Comparison of ENCODE assay signal across 23 mouse cellular contexts in the genomic region with DNA sequence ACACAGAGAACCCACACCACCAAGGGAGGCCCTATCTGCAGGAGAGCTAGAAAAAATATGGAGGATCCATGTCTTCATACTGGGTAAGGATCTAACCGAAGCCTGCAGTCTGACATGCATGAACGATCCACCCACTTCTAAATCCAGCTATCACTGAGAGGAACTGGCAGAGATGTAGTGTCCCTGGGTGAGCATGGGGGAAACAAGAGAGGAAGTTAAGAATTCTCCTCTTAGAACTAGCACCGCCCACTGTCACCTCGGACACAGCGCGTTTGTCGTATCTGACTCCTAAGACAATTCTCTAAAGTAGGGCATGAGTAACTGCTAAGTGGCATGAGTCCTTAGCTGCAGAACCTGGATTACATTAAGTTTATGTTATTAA.
DNase-seq lines count a peak whose midpoint lies in the region; ATAC-seq and TF ChIP-seq lines count a peak whose summit lies in the region.
"Had no signal": no experiment of that assay in that cellular context is flagged by ENCODE, and none has a peak within 500 bp of the region (broad histone marks: within the 10 kb centered on the region; RNA-seq: fewer than 3 reads in every experiment).

No protein-coding gene starts in this region.

- 0 out of 2 replicates have a peak, but pooled peaks have one; percentile 32 for ATAC-seq in liver, embryonic 12.5 days
- ATAC-seq in liver, postnatal 0 days, result no peak
- peak; percentile 76 for ATAC-seq in common myeloid progenitor, adult 5-6 weeks (replicated peaks; ENCODE audit: low read depth, poor library complexity, severe bottlenecking)
- ATAC-seq in megakaryocyte progenitor cell, adult 5-6 weeks (replicated peaks; ENCODE audit: poor library complexity), result peak; percentile 74
- ATAC-seq: forebrain, embryonic 15.5 days; intestine, embryonic 15.5 days; midbrain, embryonic 13.5 days had no signal

- TF ChIP-seq EP300 in liver, postnatal 0 days (IDR thresholded peaks at IDR 0.05; ENCODE audit: low read depth), result no peak

- no peak for DNase-seq in liver, postnatal 0 days
- no peak for DNase-seq in MN1 (ENCODE audit: low spot score)
- DNase-seq in left cerebral cortex, postnatal 14 days (ENCODE audit: low spot score in 2 of 2), result no peak
- no peak for DNase-seq in midbrain, embryonic 10.5 days (ENCODE audit: low spot score)
- DNase-seq: adrenal gland, postnatal 36 days; cerebellum, adult 11 months; cerebellum, adult 9-11 months; kidney, adult 9 months; kidney, postnatal 14 days; layer of hippocampus, postnatal 36 days; lung, postnatal 4 days had no signal

- no peak overlapping the region for H3K4me2 ChIP-seq in liver, embryonic 12.5 days
- H3K4me2 ChIP-seq in liver, postnatal 0 days (ENCODE audit: low read depth, low read length), result no peak overlapping the region
- H3K4me2 ChIP-seq: forebrain, embryonic 15.5 days; hindbrain, embryonic 14.5 days; intestine, embryonic 15.5 days; limb, embryonic 13.5 days; liver, embryonic 15.5 days; midbrain, embryonic 13.5 days; neural tube, embryonic 13.5 days had no signal

- H3K27me3 ChIP-seq in liver, embryonic 12.5 days (replicated peaks), result no peaks in the 10 kb centered on the region
- no peaks in the 10 kb centered on the region for H3K27me3 ChIP-seq in liver, postnatal 0 days (ENCODE audit: insufficient read depth, low read length)
- no peaks in the 10 kb centered on the region for H3K27me3 ChIP-seq in midbrain, embryonic 10.5 days (ENCODE audit: low read depth, poor library complexity, severe bottlenecking)
- H3K27me3 ChIP-seq: forebrain, embryonic 15.5 days; intestine, embryonic 15.5 days; limb, embryonic 13.5 days; liver, embryonic 15.5 days; midbrain, embryonic 13.5 days; neural tube, embryonic 13.5 days; Patski had no signal

- WGBS in liver, embryonic 12.5 days (ENCODE audit: insufficient replicate concordance), result 15% methylated on average over 7 of the region's 7 CpGs
- WGBS in liver, postnatal 0 days (ENCODE audit: insufficient replicate concordance), result 43% methylated on average over 7 of the region's 7 CpGs
- WGBS in midbrain, embryonic 10.5 days, result 91% methylated on average over 7 of the region's 7 CpGs

- no peak for TF ChIP-seq CTCF in liver, postnatal 0 days (IDR thresholded peaks at IDR 0.05; ENCODE audit: low read depth)

- intact Hi-C loops in left cerebral cortex, postnatal 14 days (cut with DNase I), result no loop called here

- H3K9ac ChIP-seq in liver, embryonic 12.5 days, result no peak overlapping the region
- no peak overlapping the region for H3K9ac ChIP-seq in liver, postnatal 0 days (replicated peaks)
- H3K9ac ChIP-seq: forebrain, embryonic 15.5 days; hindbrain, embryonic 14.5 days; intestine, embryonic 15.5 days; limb, embryonic 13.5 days; liver, embryonic 15.5 days; midbrain, embryonic 13.5 days; neural tube, embryonic 13.5 days had no signal

- no peak overlapping the region for H3K4me3 ChIP-seq in liver, embryonic 12.5 days
- H3K4me3 ChIP-seq in liver, postnatal 0 days (ENCODE audit: low read depth, low read length), result no peak overlapping the region
- no peak overlapping the region for H3K4me3 ChIP-seq in midbrain, embryonic 10.5 days
- H3K4me3 ChIP-seq: embryonic facial prominence, embryonic 10.5 days; forebrain, embryonic 15.5 days; intestine, embryonic 15.5 days; limb, embryonic 13.5 days; liver, embryonic 15.5 days; midbrain, embryonic 13.5 days; neural tube, embryonic 13.5 days had no signal

- no peak overlapping the region for H3K27ac ChIP-seq in liver, embryonic 12.5 days
- no peak overlapping the region for H3K27ac ChIP-seq in liver, postnatal 0 days (ENCODE audit: low read depth)
- no peak overlapping the region for H3K27ac ChIP-seq in midbrain, embryonic 10.5 days (replicated peaks)
- H3K27ac ChIP-seq: embryonic facial prominence, embryonic 10.5 days; forebrain, embryonic 15.5 days; hindbrain, embryonic 14.5 days; intestine, embryonic 15.5 days; limb, embryonic 13.5 days; liver, embryonic 15.5 days; midbrain, embryonic 13.5 days; neural tube, embryonic 13.5 days had no signal

- no peaks in the 10 kb centered on the region for H3K9me3 ChIP-seq in liver, embryonic 12.5 days (replicated peaks)
- no peaks in the 10 kb centered on the region for H3K9me3 ChIP-seq in liver, postnatal 0 days (ENCODE audit: low read length)
- no peaks in the 10 kb centered on the region for H3K9me3 ChIP-seq in midbrain, embryonic 10.5 days (replicated peaks)
- H3K9me3 ChIP-seq: embryonic facial prominence, embryonic 10.5 days; forebrain, embryonic 15.5 days; intestine, embryonic 15.5 days; limb, embryonic 13.5 days; liver, embryonic 15.5 days; midbrain, embryonic 13.5 days; neural tube, embryonic 13.5 days had no signal

- H3K4me1 ChIP-seq in liver, embryonic 12.5 days, result 0 out of 2 replicates have a peak, but pooled peaks cover 4% of the 10 kb centered on the region
- no peaks in the 10 kb centered on the region for H3K4me1 ChIP-seq in liver, postnatal 0 days (ENCODE audit: insufficient read depth)
- no peaks in the 10 kb centered on the region for H3K4me1 ChIP-seq in midbrain, embryonic 10.5 days
- H3K4me1 ChIP-seq: embryonic facial prominence, embryonic 10.5 days; forebrain, embryonic 15.5 days; intestine, embryonic 15.5 days; liver, embryonic 15.5 days; neural tube, embryonic 13.5 days had no signal

- no peaks in the 10 kb centered on the region for H3K36me3 ChIP-seq in liver, embryonic 12.5 days
- H3K36me3 ChIP-seq in liver, postnatal 0 days (replicated peaks; ENCODE audit: insufficient read depth, low read length), result no peaks in the 10 kb centered on the region
- no peaks in the 10 kb centered on the region for H3K36me3 ChIP-seq in midbrain, embryonic 10.5 days
- H3K36me3 ChIP-seq: embryonic facial prominence, embryonic 10.5 days; forebrain, embryonic 15.5 days; intestine, embryonic 15.5 days; limb, embryonic 13.5 days; liver, embryonic 15.5 days; midbrain, embryonic 13.5 days; neural tube, embryonic 13.5 days had no signal
